Mouse (Mus musculus): ENCODE data around the gene Pif1.

Gene Pif1

DNA sequence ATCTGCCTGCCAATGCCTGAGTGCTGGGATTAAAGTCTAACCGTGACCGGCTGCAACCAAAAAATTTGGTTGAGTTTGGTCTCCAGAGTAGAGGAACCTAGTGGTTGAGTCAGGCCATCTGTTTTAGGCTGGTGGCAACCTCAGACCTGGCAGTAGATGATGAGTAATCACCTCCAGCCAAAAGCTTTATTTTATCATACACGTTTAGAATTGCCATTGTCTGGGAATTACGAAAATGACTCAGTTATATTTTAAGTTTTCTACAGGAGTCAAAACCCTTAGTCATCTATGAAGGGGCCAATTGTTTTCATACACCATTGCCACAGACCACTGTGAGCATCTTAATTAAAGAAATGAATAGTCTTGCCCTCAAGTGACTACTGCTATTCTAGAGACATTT is 50.0 kb downstream of the Pif1 start:
- DNase-seq (ENCODE audit: low read depth, low spot score): no peak

DNA sequence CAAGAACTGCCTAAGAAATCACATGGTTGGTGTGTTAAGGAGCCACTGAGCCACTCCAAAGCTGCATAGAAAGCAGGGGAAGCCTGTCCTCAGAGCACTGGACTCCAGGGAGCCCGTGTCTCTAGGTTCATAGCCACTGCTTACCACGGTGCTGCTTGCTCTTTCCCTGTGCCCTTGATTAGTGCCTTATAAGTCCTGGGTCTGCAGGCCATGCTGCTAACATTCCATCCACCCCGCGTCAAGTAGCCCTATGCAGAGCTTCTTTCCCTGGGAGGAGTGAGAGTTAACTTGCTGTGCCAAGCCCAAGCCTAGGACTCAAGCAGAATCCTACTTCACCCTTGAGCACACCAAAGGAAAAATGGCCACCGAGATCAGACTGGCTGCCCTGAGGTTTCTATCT is 52.1 kb downstream of the Pif1 start:
- DNase-seq (ENCODE audit: low read depth, low spot score): no peak

DNA sequence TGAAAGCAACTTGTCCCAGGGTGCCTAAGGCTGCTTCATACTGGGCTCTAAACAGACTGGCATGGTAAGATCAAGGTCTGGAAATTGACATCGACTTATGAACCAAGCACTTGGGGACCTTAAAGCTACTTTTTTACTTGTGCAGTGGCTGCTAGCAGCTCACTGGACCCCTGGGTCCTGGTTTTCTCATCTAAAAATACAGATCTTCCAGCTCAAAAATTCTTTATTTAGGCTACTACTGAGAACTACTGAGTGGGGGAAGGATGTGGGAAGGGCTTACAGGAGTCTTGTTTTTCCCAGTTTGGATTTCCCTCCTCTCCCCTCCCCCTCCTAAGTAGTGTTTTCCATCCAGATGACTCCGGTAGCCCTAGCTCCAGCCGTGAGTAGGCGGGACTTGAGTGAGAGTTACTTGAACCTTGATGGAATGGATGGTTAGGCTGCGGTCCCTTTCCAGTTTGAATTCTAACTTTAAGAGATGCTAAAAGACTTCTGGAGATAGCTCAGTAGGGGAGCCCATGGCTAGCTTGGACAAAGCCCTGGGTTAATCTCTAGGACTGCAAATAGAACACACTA is 54.0 kb downstream of the Pif1 start:
- no peak for DNase-seq (ENCODE audit: low read depth, low spot score)

DNA sequence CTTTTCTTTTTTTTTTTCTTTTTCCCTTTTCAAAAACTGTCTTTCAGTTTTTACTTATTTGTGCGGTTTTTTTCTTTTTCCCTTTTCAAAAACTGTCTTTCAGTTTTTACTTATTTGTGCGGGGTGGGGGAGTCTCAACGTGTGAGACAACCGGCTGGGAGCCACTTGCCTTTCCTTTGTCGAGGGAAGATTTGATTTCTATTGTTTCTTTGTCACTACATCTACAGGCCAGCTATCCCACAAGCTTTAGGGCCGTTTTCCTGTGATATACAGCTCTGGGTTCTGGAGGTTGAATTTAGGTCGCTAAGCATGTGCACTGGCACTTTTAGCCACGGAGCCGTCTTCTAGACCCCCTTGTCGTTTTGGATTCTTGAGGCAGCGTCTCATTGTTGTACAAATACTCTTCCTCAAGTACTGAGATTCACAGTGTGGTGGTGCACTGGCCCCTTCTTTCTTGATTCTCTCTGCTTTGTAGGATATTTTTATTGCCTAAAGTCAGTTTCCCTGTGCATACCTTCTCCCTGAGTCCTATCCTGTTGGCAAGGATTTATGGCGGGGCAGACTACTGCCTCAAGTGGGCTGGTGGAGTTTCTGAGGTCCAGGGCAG is 54.6 kb downstream of the Pif1 start:
- no peak for DNase-seq (ENCODE audit: low read depth, low spot score)

DNA sequence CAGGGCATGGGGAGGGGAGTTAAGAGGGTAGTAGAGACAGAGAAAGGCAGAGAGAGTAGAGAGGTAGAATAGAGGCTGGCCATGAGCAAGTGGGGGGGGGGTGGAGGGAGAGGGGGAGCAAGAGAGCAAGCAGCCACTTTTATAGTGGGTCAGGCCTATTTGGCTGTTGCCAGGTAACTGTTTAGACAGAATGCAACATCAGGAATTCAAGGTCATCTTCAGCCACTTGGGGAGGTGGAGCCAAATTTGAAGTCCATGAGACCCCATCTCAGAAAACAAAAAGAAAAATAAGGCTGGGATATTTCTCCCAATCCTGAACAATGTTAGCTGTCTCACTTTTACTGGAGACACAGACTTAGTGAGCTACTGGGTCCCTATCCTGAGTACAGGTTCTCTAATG is 55.6 kb downstream of the Pif1 start:
- DNase-seq (ENCODE audit: low read depth, low spot score): no peak

DNA sequence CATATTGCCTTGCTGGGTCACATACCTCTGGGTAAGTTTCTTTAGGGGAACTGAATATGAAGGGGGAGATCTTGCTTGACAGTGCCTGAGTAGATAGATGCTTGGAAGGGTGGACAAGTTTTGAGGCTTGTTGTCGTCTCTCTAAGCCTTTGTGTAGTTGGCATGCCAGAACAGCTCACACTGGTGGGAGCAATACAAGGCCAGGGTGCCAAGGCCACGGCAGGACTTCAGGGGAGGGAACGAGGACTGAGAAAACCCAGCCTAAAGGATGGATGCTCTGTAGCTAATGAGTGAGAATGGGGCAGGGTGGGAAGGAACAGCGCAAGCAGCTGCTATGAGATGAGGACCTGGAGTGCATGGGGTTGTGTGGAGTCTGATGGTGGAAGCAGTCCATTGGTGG is 58.0 kb downstream of the Pif1 start:
- DNase-seq (ENCODE audit: low read depth, low spot score): no peak

All from telencephalon, adult 2 months (tissue).